Mouse (Mus musculus): ENCODE data around the gene Rdh16f2.
"Not testable (repeated sequence)": the region's sequence is repeated elsewhere in the genome, so short reads cannot be mapped to it uniquely, and the experiment has no call there.

The Rdh16f2 gene

DNA sequence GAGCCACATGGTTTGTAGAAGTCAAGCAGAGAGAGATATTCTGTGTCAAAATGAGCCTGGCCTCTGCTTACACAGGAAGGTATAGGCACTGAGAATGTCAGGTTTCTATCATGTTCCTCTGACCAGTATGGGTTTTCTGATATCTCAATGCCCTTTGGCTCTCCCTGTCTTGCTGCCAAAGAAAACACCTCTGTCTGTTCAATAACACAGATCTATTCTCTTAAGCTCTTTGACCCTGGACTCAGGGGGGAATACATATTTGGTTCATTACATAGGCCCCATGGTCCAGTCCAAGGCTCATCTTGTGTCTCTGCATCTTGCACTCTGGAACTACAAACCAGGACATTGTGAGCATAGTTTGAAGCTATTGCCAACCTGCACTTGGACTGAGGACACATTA is 22.3 kb downstream of the Rdh16f2 start, which contains the start of gene Rdh7:
TSS of gene Rdh7 (minus strand) at position 213 of the 400 bp plus-strand sequence.
- no peak for DNase-seq (ENCODE audit: low read depth, low spot score)

DNA sequence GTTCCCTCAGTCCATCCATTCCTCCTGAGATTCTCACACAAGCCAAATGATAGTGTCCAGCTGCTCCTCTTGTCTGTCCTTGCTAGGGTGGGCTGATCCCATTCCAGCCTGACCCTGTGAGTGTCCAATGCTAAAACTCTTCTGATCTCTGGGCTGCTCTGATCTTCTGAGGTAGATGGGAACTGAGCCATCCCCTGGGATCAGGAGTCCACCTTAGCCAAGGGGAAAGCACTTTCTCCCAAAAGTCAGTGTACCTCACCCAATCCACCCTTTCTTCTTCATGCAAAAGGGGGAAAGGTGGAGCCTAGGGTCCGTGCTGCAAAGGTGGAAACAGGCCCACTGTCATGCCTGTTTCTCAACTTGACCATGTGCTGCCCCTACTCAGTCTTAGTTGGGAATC is 25.2 kb downstream of the Rdh16f2 start:
- DNase-seq (ENCODE audit: low read depth, low spot score) = no peak

DNA sequence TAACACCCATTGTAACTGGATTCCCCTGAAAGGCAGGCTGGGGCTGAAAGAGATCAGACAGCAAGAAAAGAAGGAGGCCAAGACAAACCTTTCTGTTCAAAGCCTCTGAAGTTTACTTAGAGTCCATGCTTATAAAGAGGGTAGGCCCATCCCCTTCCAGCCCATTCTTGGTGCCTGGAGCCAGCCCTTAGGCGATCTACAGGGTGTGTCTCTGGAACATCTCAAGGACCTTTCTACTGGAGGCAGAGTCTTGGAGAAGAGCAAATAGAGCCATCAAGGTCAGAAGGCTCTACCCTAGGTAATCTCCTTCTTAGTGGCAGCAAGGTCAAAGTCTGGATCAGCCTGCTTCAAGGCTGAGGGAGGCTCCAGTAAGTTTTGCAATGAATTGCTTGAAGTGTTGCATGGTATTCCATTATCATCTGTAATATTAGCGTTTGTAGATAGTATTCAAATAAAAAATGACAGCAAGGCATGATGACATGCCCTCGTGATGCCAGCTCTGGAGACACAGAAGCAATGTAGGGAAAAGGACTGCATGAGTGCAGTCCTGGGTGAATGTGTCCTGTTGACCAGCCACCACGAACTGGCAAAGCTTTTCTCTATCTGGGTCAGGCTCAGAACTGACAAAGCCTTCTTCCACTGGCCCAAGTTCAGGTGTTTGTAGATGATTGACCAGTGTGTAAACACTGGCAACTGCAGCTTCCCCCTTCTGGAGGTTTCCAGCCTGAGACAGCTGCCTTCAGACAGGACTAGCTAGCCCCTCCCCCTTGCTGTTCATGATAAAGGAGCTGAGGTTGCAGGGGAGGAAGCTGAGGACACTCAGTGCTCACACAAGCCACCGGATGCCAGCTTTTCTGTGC is 27.1 kb downstream of the Rdh16f2 start:
- DNase-seq (ENCODE audit: low read depth, low spot score) = peak; percentile 96

DNA sequence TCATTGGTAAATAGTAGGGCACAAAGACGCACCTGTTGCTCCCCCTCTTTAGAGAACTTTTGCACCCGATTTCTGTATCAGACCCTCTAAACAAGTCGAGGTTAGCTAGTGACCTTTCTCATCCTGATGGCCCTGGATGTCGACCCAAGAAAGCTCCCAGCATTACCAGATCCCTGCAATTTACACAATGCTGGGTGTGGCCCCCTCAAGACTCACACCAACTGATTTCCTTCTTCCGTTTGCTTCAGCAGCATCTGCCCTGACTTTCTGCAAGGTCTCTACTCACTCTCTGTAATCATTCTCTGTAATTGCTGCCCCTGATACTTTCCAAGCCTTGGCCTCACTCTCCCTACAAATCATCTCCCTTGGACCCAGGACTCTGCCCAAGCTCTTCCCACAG is 30.4 kb downstream of the Rdh16f2 start:
- DNase-seq (ENCODE audit: low read depth, low spot score) = peak; percentile 50

DNA sequence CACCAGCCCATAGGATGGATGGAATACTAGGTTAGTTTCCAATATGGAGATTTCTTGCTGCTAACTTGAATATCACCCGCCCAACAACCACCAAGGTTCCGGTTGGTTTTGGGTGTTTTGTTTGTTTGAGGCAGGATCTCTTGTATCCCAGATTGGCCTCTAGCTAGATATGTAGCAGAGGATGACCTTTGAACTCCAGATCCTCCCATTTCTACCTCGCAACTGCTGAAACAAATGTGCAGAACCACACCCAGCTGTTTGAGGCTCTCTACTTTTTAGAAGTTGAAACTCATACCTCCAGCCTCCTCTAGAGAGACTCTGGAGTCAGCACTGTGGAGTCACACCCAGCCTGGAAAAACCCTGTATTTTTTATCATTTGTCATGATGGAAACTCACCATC is 31.2 kb downstream of the Rdh16f2 start:
- DNase-seq (ENCODE audit: low read depth, low spot score) = peak; percentile 67

DNA sequence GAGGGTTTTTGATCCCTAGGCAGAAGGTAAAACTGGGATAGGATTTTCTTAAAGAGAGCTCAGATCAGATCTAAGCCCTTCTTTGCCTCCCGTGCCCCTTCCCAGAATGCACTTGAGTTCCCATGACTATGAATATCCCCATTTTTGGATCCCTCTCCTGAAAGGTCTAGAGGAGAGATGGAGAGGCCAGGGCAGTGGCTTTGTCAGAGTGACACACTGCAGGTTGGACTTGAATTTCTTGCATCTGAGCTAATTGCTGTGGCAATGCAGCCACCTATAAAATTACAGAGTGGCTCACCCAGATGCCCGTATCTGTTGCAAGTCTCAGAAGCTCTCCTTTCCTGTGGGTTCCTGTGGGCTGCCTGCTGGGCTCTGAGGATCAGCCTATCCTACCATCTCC is 31.9 kb downstream of the Rdh16f2 start, which contains the start of gene Sdr9c7:
TSS of gene Sdr9c7 (plus strand) at position 301 of the 400 bp plus-strand sequence.
- no peak for DNase-seq (ENCODE audit: low read depth, low spot score)

DNA sequence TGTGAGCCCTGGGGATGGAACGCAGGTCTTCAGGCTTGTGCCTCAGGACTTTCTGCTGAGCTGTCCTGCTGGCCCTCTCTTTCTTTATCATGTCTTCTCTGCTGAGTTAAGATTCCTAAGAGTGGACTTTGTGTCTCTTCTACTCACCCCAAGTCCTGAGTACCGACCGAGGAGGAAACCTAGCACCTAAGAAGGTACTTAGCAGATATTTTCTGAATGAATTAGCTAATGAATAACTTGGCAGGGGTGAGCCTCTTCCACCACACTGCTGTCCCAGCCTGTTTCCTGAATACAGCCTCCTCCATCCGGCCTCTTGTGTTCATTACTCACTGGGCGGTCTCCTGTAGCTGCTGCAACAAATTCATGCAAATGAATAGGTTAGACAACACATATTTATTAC is 33.5 kb downstream of the Rdh16f2 start:
- DNase-seq (ENCODE audit: low read depth, low spot score) = no peak

DNA sequence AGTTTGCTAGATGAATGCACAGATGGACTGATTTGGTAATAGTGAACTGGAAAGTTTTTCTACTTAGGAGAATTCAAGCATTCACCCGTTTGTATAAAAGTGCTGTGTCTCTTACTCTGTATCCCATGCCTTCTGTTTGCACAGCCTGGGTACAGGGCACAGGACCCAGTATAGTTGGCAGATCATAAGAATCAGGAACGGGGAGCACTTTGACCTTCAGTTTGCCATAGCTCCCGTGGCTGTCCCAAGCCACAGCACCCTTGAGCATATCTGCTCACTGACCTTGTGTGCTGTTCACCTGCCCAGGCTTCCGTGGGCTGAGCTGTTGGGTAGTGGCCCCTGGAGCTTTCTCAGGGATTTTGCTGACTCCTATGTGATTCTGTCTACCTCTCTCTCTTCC is 35.5 kb downstream of the Rdh16f2 start:
- no peak for DNase-seq (ENCODE audit: low read depth, low spot score)

DNA sequence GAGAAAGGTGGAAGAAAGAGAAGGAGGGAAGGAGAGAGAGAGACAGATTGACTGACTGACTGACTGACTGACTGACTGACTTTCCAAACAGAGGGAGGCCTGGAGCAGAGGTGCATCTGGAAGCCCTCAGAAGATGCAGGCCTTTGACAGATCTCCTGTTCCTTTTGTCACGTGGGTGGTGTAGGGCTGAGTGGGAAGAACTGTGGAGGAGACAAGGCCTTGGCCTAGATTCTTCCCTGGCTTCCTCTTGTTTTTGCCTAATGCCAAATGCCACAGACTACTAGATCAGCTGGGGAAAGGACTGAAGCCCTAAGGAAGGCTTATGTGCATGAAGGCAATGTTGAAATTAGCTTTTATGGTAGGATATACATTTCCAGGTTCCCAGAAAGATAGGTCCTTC is 36.8 kb downstream of the Rdh16f2 start:
- no peak for DNase-seq (ENCODE audit: low read depth, low spot score)

DNA sequence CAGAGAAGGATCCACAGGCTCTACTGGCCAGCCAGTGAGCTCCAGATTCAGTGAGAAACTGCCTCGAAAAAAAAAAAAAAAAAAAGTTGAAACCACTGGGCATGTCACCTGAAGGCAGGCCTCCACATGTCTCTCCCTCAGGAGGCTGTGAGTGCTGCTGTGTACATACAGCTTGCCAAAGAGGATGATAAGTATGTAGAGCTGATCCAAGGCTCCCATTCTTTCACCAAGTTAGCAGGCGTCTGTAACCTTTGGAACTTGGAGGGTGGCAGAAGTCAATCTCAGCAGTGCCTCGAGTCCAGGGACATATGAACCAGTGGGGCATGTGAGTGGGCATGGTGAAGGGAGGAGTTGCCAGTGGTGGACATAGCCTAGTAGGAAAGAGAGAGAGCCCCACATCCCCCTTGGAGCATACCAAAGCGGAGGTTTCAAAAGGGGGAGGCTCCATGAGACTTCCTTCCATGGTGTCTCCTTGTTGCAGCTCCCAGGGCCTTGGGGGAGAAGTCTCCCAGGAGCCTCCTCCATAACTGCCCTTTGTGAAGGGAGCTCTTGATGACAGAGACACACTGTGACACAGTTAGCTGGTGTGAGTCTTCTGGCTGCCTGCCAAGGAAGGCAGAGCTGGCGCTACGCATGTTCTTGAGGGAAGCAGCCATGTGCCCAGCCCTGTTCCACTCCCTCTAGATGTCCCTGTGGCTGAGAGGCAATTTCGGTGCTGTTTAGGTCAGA is 38.6 kb downstream of the Rdh16f2 start:
- peak; percentile 56 for DNase-seq (ENCODE audit: low read depth, low spot score)

DNA sequence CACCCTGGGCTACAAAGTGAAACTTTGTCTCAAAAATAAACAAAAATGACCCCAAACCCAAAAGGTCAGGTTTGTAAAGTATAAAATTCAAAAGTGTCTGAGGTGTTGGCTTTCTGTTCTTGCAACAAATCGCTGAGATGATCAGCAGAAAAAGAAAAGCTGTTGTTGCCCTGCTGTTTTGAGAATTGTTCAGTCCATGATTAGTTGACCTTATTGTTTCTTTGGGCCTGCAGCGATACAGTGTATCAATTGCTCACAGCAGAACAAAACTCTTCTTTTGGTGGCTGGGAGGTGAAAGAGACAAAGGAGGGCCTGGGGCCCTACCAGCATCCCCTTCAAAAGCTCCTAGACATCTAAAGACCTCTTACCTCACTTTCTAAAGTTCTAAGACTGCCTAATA is 39.9 kb downstream of the Rdh16f2 start:
- peak; percentile 36 for DNase-seq (ENCODE audit: low read depth, low spot score)

DNA sequence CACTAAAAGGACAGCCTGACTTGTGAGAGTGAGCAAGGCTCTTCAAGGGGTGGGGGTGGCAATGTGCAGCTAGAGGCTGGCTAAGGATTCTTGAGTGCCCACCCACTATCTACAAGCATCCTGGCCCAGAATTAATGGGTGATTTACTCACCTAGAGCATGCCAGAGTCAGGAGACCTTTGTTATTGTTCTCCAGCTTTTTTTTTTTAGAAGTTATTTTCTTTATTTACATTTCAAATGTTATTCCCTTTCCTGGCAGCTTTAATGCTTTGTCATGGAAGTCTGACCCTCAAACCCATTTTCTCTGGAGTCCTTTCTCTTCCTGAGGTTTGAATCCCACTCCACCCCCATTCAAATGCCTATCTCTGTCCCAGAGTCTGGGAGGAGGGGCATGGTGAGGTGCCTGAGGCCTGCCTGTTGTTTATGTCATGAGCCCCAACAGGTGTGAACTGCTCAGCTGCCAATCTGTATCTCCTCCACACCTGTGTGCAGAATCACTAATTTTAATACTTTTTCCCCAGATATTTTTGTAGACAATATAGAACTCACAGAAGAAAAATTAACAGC is 41.2 kb downstream of the Rdh16f2 start:
- peak; percentile 95 for DNase-seq (ENCODE audit: low read depth, low spot score)

DNA sequence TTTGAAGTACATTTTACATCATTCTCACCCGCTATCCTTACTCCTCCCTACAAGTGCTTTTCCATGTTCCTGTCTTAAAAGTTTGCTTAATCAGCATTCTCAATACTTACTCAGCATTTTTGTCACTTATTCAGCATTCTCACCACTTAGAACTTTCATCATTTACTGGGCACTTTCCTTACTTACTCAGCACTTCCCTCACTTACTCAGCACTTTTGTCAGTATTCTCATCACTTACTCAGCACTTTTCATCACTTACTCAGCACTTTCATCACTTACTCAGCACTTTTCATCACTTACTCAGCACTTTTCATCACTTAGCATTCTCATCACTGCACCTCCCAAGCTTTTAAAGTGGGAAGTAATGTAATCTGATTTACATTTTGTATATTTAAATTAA is 49.3 kb downstream of the Rdh16f2 start:
- DNase-seq (ENCODE audit: low read depth, low spot score) = no peak

DNA sequence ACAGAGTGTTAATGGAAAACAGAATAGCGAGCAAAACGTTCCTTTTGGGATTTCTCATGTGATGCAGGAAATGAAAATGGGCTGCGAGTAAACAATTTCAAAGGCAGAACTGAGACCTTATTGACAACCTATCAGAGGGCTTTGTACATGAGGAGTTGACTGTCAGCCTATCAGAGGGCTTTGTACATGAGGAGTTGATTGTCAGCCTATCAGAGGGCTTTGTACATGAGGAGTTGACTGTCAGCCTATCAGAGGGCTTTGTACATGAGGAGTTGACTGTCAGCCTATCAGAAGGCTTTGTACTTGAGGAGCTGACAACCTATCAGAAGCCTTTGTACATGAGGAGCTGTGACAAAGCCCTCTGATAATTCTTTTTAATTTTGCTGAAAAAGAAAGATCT is 50.9 kb downstream of the Rdh16f2 start:
- not testable (repeated sequence) for DNase-seq (ENCODE audit: low read depth, low spot score)

DNA sequence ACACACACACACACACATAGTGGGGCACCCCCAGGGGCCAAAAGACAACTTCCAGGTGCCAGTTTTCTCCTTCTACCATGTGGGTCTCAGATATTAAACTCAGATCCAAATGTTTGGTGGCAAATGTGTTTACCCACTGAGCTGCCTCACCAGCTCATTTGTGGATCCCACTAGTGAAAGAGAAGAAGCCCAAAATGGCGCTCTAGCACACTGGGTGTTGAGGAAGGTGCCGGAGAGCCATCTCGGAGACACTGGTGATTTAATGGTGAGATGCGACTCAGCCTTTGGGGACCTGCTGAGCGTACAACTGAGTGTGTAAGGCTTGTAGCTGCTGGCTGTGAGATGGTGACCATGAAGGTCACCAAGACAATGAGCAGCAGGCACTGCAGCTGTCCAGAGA is 51.4 kb downstream of the Rdh16f2 start:
- no peak for DNase-seq (ENCODE audit: low read depth, low spot score)

DNA sequence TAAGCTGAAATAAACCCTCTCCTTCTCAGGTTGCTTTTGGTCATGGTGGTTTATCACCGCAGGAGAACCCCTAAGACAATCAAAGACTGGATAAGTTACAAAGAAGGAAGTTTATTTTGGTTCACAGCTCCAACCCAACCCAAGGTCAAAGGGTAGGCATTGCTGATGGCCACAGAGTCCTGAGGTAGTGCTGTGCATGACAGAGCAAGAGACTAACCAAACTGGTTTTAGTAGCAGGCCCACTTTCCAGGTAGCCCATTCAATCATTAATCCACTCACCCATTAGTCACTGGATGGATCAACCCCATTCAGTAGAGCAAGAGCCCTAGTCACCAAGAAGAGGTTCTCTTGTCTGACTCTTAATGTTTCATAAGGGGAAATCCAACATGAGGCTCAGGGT is 56.0 kb downstream of the Rdh16f2 start:
- no peak for DNase-seq (ENCODE audit: low read depth, low spot score)

DNA sequence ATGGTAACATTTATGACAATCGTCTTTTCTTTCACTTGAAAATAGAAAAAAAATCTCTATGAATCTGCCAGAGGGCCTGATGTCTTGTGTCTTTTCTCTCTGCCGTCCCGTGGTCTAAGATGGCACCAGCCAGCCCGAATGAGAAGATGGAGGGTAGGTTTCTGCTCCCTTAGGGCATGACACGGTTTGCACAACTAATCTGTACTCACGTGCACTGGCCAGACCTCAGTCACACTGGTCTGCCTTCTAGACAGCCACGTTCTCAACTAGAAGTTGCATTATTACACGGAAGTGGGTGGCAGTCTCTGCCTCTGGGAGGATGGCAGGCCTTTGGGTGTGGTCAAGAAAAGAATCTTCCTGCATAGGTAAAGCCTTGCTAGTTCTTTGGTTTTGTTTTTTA is 56.8 kb downstream of the Rdh16f2 start:
- DNase-seq (ENCODE audit: low read depth, low spot score) = no peak

DNA sequence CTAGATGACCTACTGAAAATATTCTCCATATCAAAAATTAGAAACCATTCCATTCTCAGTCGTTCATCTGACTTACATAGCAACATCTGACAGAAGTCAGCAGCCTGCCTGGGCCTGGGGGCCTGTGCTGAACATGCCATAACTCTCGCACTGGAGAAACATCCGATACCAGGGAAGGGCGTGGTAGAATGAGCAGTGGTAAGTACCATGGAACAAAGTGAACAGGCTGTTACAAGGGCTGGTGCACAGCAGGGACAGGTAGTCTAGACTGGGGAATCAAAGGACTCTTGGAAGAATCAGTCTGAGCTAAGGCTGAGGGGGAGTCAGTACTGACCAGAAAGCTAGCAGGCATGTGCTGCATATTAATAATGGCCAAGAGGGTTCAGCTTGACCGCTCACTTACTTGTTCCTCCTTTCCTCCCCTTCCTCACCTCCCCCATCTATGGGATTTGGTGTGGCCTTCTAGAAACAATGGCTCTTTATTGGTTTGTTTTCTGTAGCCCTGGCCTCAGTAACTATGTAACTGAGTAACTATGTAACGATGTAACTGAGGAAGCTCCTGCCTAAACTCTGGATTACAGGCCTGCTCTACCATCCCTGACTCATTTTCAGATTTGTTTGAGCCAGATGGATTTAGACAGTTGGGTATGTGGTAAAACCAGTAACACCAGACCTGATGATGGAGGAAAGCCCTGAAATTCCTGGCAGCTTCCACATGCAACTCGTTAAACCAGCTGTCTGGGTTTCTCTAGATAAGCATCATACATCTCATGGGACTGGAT is 58.5 kb downstream of the Rdh16f2 start:
- DNase-seq (ENCODE audit: low read depth, low spot score) = no peak
